Mouse (Mus musculus): Measurements from ENCODE around the gene Opn3.

DNA sequence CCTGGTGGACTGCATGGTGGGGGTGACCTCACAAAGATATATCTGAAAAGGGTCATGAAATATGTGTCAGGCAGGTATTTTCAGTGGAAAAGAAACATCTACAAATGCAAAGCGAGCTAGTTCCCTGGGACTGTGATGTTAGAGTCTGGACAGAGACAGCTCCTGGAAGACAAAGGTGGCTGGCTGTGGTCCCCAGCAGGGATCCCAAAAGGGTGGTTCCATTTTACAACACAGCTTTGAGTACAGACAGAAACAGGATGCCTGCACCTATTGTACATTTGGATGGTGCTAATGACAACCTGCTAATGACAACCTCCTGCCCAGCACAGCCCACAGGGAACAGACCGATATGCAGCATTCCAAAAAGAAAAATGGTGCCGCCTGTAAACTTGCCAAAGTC lies 23.1 kb downstream of the Opn3 start:
- TF ChIP-seq CTCF (conservative IDR thresholded peaks at IDR 0.05 in 1 of 2, IDR thresholded peaks at IDR 0.05 in 1 of 2; ENCODE audit: low read depth in 2 of 2, low read length in 2 of 2) (no peak), POLR2A (IDR thresholded peaks at IDR 0.05; ENCODE audit: low read depth, low read length) (no peak)

Data from CH12.LX (cell line).